Mouse (Mus musculus): ENCODE measurements around the gene Nemp2. TPM values are rescaled to one million over a fixed set of nuclear protein-coding genes. Genes with fewer than 3 reads are reported as not detected.

The Nemp2 gene
- total RNA-seq, 1 experiment = 8.7 TPM

DNA sequence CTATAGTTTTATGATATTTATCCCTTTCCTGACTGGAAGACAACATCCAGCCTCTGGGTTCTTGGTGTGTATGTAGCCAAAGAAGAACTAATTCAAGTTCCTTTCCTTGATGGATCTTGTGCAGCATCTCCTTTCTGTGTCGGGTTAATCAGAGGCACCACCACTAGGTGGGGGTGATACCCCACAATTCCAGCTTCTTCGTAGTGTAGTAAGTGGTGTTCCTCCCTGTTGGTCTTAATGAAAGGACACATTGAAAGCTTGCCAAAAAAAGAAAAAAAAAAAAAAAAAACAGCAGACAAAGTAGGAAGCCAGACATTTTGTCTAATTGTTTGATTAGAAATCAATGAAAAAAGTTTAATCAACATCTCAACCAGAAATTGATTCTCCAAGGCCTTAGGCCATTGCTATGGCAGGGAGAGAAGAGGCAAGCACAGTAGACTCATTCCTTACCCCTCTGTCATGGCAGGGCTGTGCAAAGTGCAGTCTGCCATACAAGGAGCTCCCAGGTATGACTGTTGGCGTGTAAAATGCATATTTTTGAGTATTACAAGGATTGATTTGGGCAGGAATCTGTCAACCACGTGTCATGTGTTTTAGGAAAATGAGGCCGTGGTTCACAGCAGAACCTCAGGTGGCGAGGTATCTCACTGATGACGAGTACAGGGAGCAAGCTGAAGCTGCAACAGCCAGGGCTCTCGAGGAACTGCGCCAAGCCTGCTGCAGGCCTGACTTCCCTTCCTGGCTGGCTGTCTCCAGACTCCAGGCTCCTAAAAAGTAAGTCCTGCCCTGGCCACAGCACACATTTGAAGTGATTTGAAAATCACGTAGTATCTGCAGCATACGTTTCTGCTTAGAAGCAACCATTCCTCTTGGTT lies 17.9 kb downstream of the Nemp2 start:
- Histone ChIP-seq H3K27ac (ENCODE audit: insufficient read depth, low read depth, low read length, poor library complexity, severe bottlenecking) (no peak overlapping the region), H3K4me1 (ENCODE audit: control insufficient read depth in 2 of 2, insufficient read depth in 2 of 2, low read length in 2 of 2, poor library complexity in 1 of 2) (no peaks in the 10 kb centered on the region), H3K36me3 (ENCODE audit: control insufficient read depth, insufficient read depth, low read length, poor library complexity, severe bottlenecking) (peaks cover 11% of the 10 kb centered on the region; the same call in 1 of the 2 replicates), H3K4me3 (ENCODE audit: insufficient read depth in 1 of 2, low read depth in 1 of 2, low read length in 2 of 2, poor library complexity in 1 of 2, severe bottlenecking in 1 of 2) (no peak overlapping the region), H3K9me3 (ENCODE audit: control insufficient read depth, insufficient read depth, low read depth, low read length) (no peaks in the 10 kb centered on the region), H3K9ac (ENCODE audit: insufficient read depth, low read depth, low read length, poor library complexity, severe bottlenecking) (no peak overlapping the region)
- TF ChIP-seq ZC3H11A (IDR thresholded peaks at IDR 0.05; ENCODE audit: borderline replicate concordance, low read depth, low read length) = peak; percentile 64; the same call in 1 of the 2 replicates
- no peak for TF ChIP-seq CHD2 (IDR thresholded peaks at IDR 0.05; ENCODE audit: low read depth, low read length)
- in situ Hi-C loops (cut with MboI; ENCODE audit: low sequenced_read_pairs in 2 of 2, unreplicated experiment in 2 of 2) = no loop called here
- DNase-seq (ENCODE audit: low read depth, low spot score) = peak; percentile 43

DNA sequence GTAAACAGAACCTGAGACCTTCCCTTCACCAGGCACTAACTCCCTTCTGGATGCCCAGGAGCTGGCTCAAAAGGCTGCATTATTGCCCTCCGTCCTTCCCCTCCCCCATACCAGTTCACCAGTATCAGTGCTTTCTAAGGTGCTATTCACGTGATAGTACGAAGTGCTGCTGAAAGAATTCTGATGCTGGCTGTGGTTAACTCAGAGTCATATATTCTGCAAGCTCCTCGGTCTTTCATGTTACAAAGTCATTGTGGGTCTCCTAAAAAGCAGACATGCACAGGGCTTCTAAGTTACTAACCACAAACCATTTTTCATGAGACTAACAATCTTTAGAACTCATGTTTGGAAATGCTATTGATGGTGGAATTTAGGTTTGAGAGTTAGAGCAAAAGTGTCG lies 19.6 kb downstream of the Nemp2 start:
- H3K4me3 ChIP-seq (ENCODE audit: insufficient read depth in 1 of 2, low read depth in 1 of 2, low read length in 2 of 2, poor library complexity in 1 of 2, severe bottlenecking in 1 of 2) = no peak overlapping the region
- peaks cover 11% of the 10 kb centered on the region for H3K36me3 ChIP-seq (ENCODE audit: control insufficient read depth, insufficient read depth, low read length, poor library complexity, severe bottlenecking)
- H3K27ac ChIP-seq (ENCODE audit: insufficient read depth, low read depth, low read length, poor library complexity, severe bottlenecking) = no peak overlapping the region
- H3K4me1 ChIP-seq (ENCODE audit: control insufficient read depth in 2 of 2, insufficient read depth in 2 of 2, low read length in 2 of 2, poor library complexity in 1 of 2) = no peaks in the 10 kb centered on the region
- H3K9ac ChIP-seq (ENCODE audit: insufficient read depth, low read depth, low read length, poor library complexity, severe bottlenecking) = no peak overlapping the region
- TF ChIP-seq ZC3H11A (IDR thresholded peaks at IDR 0.05; ENCODE audit: borderline replicate concordance, low read depth, low read length) (no peak), HCFC1 (IDR thresholded peaks at IDR 0.05; ENCODE audit: borderline replicate concordance, insufficient read depth, low read length) (no peak), MAFK (IDR thresholded peaks at IDR 0.05; ENCODE audit: insufficient read depth, low read depth, low read length) (no peak), ZNF384 (IDR thresholded peaks at IDR 0.05; ENCODE audit: low read depth, low read length) (no peak), CHD2 (IDR thresholded peaks at IDR 0.05; ENCODE audit: low read depth, low read length) (no peak)
- no peak for DNase-seq (ENCODE audit: low read depth, low spot score)
- in situ Hi-C loops (cut with MboI; ENCODE audit: low sequenced_read_pairs in 2 of 2, unreplicated experiment in 2 of 2) = loop anchor here in 1 of 2 experiments (25.0 kb wide), 1 partner anchor 312 kb away; no protein-coding TSS in a partner anchor
- no peaks in the 10 kb centered on the region for H3K9me3 ChIP-seq (ENCODE audit: control insufficient read depth, insufficient read depth, low read depth, low read length)

- Histone ChIP-seq H3K9me3 (ENCODE audit: control insufficient read depth, insufficient read depth, low read depth, low read length) (no peaks in the 10 kb centered on the region), H3K9ac (ENCODE audit: insufficient read depth, low read depth, low read length, poor library complexity, severe bottlenecking) (no peak overlapping the region), H3K27ac (ENCODE audit: insufficient read depth, low read depth, low read length, poor library complexity, severe bottlenecking) (no peak overlapping the region), H3K4me3 (ENCODE audit: insufficient read depth in 1 of 2, low read depth in 1 of 2, low read length in 2 of 2, poor library complexity in 1 of 2, severe bottlenecking in 1 of 2) (no peak overlapping the region), H3K36me3 (ENCODE audit: control insufficient read depth, insufficient read depth, low read length, poor library complexity, severe bottlenecking) (peaks cover 11% of the 10 kb centered on the region), H3K4me1 (ENCODE audit: control insufficient read depth in 2 of 2, insufficient read depth in 2 of 2, low read length in 2 of 2, poor library complexity in 1 of 2) (peaks cover 0 to 3% of the 10 kb centered on the region in 2 experiments; a peak in 1 of 4 replicates)
- TF ChIP-seq CHD2 (IDR thresholded peaks at IDR 0.05; ENCODE audit: low read depth, low read length) (no peak), HCFC1 (IDR thresholded peaks at IDR 0.05; ENCODE audit: borderline replicate concordance, insufficient read depth, low read length) (no peak), ZC3H11A (IDR thresholded peaks at IDR 0.05; ENCODE audit: borderline replicate concordance, low read depth, low read length) (no peak), ZNF384 (IDR thresholded peaks at IDR 0.05; ENCODE audit: low read depth, low read length) (no peak)
- in situ Hi-C loops (cut with MboI; ENCODE audit: low sequenced_read_pairs in 2 of 2, unreplicated experiment in 2 of 2) = loop anchor here in 1 of 2 experiments (25.0 kb wide), 1 partner anchor 310 kb away; no protein-coding TSS in a partner anchor
- no peak for DNase-seq (ENCODE audit: low read depth, low spot score)
These were observed 22.2 kb downstream of the Nemp2 start for GRCm38 (mm10) chr1:52652601-52653253.

DNA sequence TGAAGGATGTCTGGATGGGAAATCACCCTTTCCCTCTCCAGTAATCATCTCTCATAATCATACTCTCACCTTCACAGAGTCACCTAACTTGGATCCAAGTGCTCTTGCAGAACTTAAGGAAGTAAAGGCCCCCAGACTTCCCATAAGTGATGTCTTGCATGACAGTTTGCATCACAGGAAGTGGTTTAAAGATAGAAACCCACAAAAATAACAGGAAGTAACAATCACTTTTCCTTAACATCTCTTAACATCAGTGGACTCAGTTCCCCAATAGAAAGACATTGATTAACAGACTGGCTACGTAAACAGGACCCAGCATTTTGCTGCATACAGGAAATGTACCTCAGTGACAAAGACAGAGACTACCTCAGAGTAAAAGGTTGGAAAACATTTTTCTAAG lies 22.9 kb downstream of the Nemp2 start:
- in situ Hi-C loops (cut with MboI; ENCODE audit: low sequenced_read_pairs in 2 of 2, unreplicated experiment in 2 of 2) = loop anchor here in 1 of 2 experiments (25.0 kb wide), 1 partner anchor 309 kb away; no protein-coding TSS in a partner anchor
- H3K9ac ChIP-seq (ENCODE audit: insufficient read depth, low read depth, low read length, poor library complexity, severe bottlenecking) = no peak overlapping the region
- no peak overlapping the region for H3K4me3 ChIP-seq (ENCODE audit: insufficient read depth in 1 of 2, low read depth in 1 of 2, low read length in 2 of 2, poor library complexity in 1 of 2, severe bottlenecking in 1 of 2)
- DNase-seq (ENCODE audit: low read depth, low spot score) = no peak
- peaks cover 11% of the 10 kb centered on the region for H3K36me3 ChIP-seq (ENCODE audit: control insufficient read depth, insufficient read depth, low read length, poor library complexity, severe bottlenecking)
- H3K4me1 ChIP-seq (ENCODE audit: control insufficient read depth in 2 of 2, insufficient read depth in 2 of 2, low read length in 2 of 2, poor library complexity in 1 of 2) = peaks cover 0 to 3% of the 10 kb centered on the region in 2 experiments; a peak in 1 of 4 replicates
- no peaks in the 10 kb centered on the region for H3K9me3 ChIP-seq (ENCODE audit: control insufficient read depth, insufficient read depth, low read depth, low read length)
- H3K27ac ChIP-seq (ENCODE audit: insufficient read depth, low read depth, low read length, poor library complexity, severe bottlenecking) = no peak overlapping the region
- TF ChIP-seq HCFC1 (IDR thresholded peaks at IDR 0.05; ENCODE audit: borderline replicate concordance, insufficient read depth, low read length) (no peak), ZC3H11A (IDR thresholded peaks at IDR 0.05; ENCODE audit: borderline replicate concordance, low read depth, low read length) (no peak), CHD2 (IDR thresholded peaks at IDR 0.05; ENCODE audit: low read depth, low read length) (no peak)

Data from ES-E14 (cell line).